Mouse (Mus musculus) MEL (cell line): ENCODE measurements around the gene Mgat5. TPM values are rescaled to one million over a fixed set of nuclear protein-coding genes. Genes with fewer than 3 reads are reported as not detected.

Experiments
- DNase-seq: peaks from one replicate; pipeline ENCODE4 v3.0.0; 2011; ENCODE audit warnings: low read depth, low spot score
- H3K27ac ChIP-seq: 2 replicates; pipeline ENCODE4 v1.5.1; 2012; ENCODE audit warnings: low read depth, mild to moderate bottlenecking, control low read depth, low read length, moderate library complexity; ENCODE audit not compliant: control insufficient read depth
- H3K27me3 ChIP-seq, 2 experiments: fragments of 150-350 bp in 1 of 2; sonication (generic) in 1 of 2; 2 replicates each; pipeline ENCODE4 v1.6.1; 2012; ENCODE audit warnings: low read length in 2 of 2, mild to moderate bottlenecking in 2 of 2, improper control_type of control experiment in 1 of 2, moderate library complexity in 1 of 2; ENCODE audit not compliant: insufficient read depth in 2 of 2, control insufficient read depth in 1 of 2
- H3K36me3 ChIP-seq, 2 experiments: 2 replicates each; pipeline ENCODE4 v1.6.1; 2012 to 2014; ENCODE audit warnings: low read length in 2 of 2, improper control_type of control experiment in 1 of 2, inconsistent platforms in 1 of 2, mild to moderate bottlenecking in 1 of 2; ENCODE audit not compliant: insufficient read depth in 2 of 2, control insufficient read depth in 1 of 2
- H3K4me1 ChIP-seq, 2 experiments: fragments of 150-350 bp in 1 of 2; sonication (generic) in 1 of 2; 2 replicates each; pipeline ENCODE4 v1.6.1; 2012; ENCODE audit warnings: low read length in 2 of 2, improper control_type of control experiment in 1 of 2, mild to moderate bottlenecking in 1 of 2; ENCODE audit not compliant: insufficient read depth in 2 of 2, control insufficient read depth in 1 of 2
- H3K4me3 ChIP-seq, 2 experiments: fragments of 150-350 bp in 1 of 2; sonication (generic) in 1 of 2; 2 replicates each; pipeline ENCODE4 v1.5.1; 2012; ENCODE audit warnings: low read depth in 2 of 2, low read length in 2 of 2, mild to moderate bottlenecking in 2 of 2, moderate library complexity in 2 of 2, control low read depth in 1 of 2, improper control_type of control experiment in 1 of 2; ENCODE audit not compliant: control insufficient read depth in 1 of 2, insufficient read depth in 1 of 2
- H3K79me2 ChIP-seq: 2 replicates; pipeline ENCODE4 v1.6.1; 2012; ENCODE audit warnings: mild to moderate bottlenecking, low read length, moderate library complexity; ENCODE audit not compliant: control insufficient read depth, poor library complexity, insufficient read depth
- H3K9ac ChIP-seq: 2 replicates; pipeline ENCODE4 v1.6.1; 2012; ENCODE audit warnings: low read depth, mild to moderate bottlenecking, control low read depth, low read length, moderate library complexity; ENCODE audit not compliant: control insufficient read depth, poor library complexity, severe bottlenecking
- H3K9me3 ChIP-seq: fragments of 150-350 bp; sonication (generic); replicated peaks from 2 replicates; pipeline ENCODE4 v1.6.1; 2012; ENCODE audit warnings: mild to moderate bottlenecking, low read length, improper control_type of control experiment, moderate library complexity; ENCODE audit not compliant: insufficient read depth
- GABPA ChIP-seq: IDR thresholded peaks from 2 replicates; pipeline ENCODE4 v1.6.1; 2012; ENCODE audit warnings: low read depth, mild to moderate bottlenecking, inconsistent platforms, low read length, improper control_type of control experiment, moderate library complexity
- HCFC1 ChIP-seq: IDR thresholded peaks from 2 replicates; pipeline ENCODE4 v1.6.1; 2012; ENCODE audit warnings: low read depth, mild to moderate bottlenecking, inconsistent platforms, low read length, improper control_type of control experiment, moderate library complexity
- KAT2A ChIP-seq: conservative IDR thresholded peaks from 2 replicates; pipeline ENCODE4 v1.6.1; 2012; ENCODE audit warnings: low read depth, low read length, improper control_type of control experiment, inconsistent platforms
- MXI1 ChIP-seq: IDR thresholded peaks from 2 replicates; pipeline ENCODE4 v1.6.1; 2011; ENCODE audit warnings: mild to moderate bottlenecking, low read depth, low read length, improper control_type of control experiment
- MYB ChIP-seq: IDR thresholded peaks from 2 replicates; pipeline ENCODE4 v1.6.1; 2011; ENCODE audit warnings: mild to moderate bottlenecking, low read depth, low read length, improper control_type of control experiment
- POLR2A ChIP-seq, 2 experiments: IDR thresholded peaks; 2 replicates each; pipeline ENCODE4 v1.6.1; 2011 to 2012; ENCODE audit warnings: low read length in 2 of 2, mild to moderate bottlenecking in 2 of 2, control low read depth in 1 of 2, improper control_type of control experiment in 1 of 2, low read depth in 1 of 2, moderate library complexity in 1 of 2; ENCODE audit not compliant: control insufficient read depth in 1 of 2, insufficient read depth in 1 of 2, poor library complexity in 1 of 2
- POLR2AphosphoS5 ChIP-seq: IDR thresholded peaks from 2 replicates; pipeline ENCODE4 v1.6.1; 2012; ENCODE audit warnings: low read depth, borderline replicate concordance, mild to moderate bottlenecking, inconsistent platforms, low read length, moderate library complexity, mixed read lengths
- RCOR1 ChIP-seq: IDR thresholded peaks from 2 replicates; pipeline ENCODE4 v1.6.1; 2012; ENCODE audit warnings: low read depth, mild to moderate bottlenecking, inconsistent platforms, low read length, improper control_type of control experiment
- SIN3A ChIP-seq: IDR thresholded peaks from 2 replicates; pipeline ENCODE4 v1.6.1; 2012; ENCODE audit warnings: low read length, improper control_type of control experiment, inconsistent platforms
- SMC3 ChIP-seq: IDR thresholded peaks from 2 replicates; pipeline ENCODE4 v1.6.1; 2011; ENCODE audit warnings: low read depth, low read length, improper control_type of control experiment
- TBP ChIP-seq: IDR thresholded peaks from 2 replicates; pipeline ENCODE4 v1.8.0; 2011; ENCODE audit warnings: low read depth, low read length, improper control_type of control experiment
- TCF12 ChIP-seq: IDR thresholded peaks from 2 replicates; pipeline ENCODE4 v1.6.1; 2014; ENCODE audit warnings: low read depth, mild to moderate bottlenecking, inconsistent platforms, low read length, improper control_type of control experiment, moderate library complexity
- ZKSCAN1 ChIP-seq: IDR thresholded peaks from 2 replicates; pipeline ENCODE4 v1.6.1; 2012; ENCODE audit warnings: low read depth, mild to moderate bottlenecking, inconsistent platforms, low read length, improper control_type of control experiment, moderate library complexity
- ZNF384 ChIP-seq: IDR thresholded peaks from 2 replicates; pipeline ENCODE4 v1.6.1; 2012; ENCODE audit warnings: low read depth, mild to moderate bottlenecking, inconsistent platforms, low read length, improper control_type of control experiment
- polyA plus RNA-seq, 2 experiments: library from polyadenylated mRNA; stranded (reverse) in 1 of 2; unstranded in 1 of 2; fragments of >175 nt in 1 of 2; fragments of >200 nt in 1 of 2; gene quantifications; 2 replicates each; pipeline versions ENCODE4 v1.2.1 to v1.2.4; 2012; ENCODE audit warnings: low replicate concordance in 2 of 2, low read depth in 1 of 2; ENCODE audit not compliant: insufficient read length in 2 of 2, insufficient read depth in 1 of 2, missing spikeins in 1 of 2
- total RNA-seq: library from RNA; depleted of rRNA; stranded (reverse); fragments of 300-350 nt; gene quantifications from 2 replicates; pipeline ENCODE4 v1.2.3, GENCODE M21; 2012

Gene Mgat5
- total and polyA plus RNA-seq, 3 experiments: 6.9 to 9.5 TPM; not detected in 1

- Histone ChIP-seq H3K4me1 (no peaks in the 10 kb centered on the region), H3K9me3 (no peaks in the 10 kb centered on the region), H3K27ac (no peak overlapping the region), H3K79me2 (no peaks in the 10 kb centered on the region)
- DNase-seq: peak; percentile 4
- no peak for TF ChIP-seq ZNF384
- TF ChIP-seq SMC3: peak; percentile 20; the same call in 1 of the 2 replicates
- TF ChIP-seq, all 39 proteins: peak for 1
- Histone ChIP-seq H3K36me3 (no peaks in the 10 kb centered on the region; a peak in 1 of 4 replicates), H3K27me3 (no peaks in the 10 kb centered on the region), H3K4me3 (no peak overlapping the region), H3K9ac (no peak overlapping the region)
Observed at GRCm38 (mm10) chr1:127441736-127442135, 236.9 kb downstream of the Mgat5 start.

DNA sequence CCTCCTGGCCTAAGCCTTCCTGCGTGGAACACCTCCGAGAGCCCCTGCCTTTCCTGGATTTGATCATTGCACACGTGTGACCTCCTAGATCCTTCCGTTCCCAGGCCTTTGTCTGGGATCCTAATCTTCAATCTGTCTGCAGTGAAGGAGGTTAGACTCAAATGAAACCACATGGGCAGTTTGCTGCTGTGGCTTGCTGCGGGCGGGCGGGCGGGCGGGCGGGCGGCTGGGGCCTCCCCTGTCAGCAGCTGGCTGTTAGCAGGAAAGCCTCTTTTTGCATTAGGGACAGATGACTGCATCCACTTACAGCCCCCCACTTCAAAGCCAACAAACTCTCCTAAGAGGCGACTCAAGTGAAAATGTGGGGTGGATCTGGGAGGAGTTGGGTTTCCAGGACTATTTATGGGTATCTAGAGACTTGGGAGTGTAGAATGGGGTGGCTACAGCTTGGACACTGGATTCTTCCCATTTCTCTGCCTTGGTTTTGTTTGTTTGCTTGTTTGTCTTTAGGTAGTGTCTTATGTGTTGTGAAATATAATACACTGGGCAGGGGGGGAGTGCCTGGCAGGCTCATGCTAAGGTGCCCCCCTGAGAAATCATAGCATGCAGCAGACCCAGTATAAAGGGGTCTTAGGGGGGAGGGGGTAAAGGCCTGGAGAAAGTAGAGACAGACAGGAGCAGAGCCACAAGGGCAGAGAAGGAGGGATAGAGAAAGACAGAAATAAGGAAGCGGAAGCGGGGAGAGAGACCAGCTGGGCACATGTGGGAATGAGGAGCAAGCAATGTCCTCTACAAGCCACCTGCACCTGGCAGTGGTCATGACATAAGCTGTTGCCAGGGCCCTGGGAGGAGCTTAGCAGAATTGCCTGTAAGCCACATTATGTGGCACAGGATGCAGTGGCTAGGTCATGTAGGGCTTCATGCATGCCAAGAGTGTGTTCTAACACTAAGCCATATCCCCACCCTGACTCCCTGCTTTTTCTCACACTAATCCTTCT is 238.4 kb downstream of the Mgat5 start:
- Histone ChIP-seq H3K27ac (no peak overlapping the region), H3K79me2 (no peaks in the 10 kb centered on the region), H3K4me1 (no peaks in the 10 kb centered on the region), H3K4me3 (no peak overlapping the region), H3K9ac (no peak overlapping the region), H3K27me3 (no peaks in the 10 kb centered on the region), H3K36me3 (no peaks in the 10 kb centered on the region; a peak in 1 of 4 replicates), H3K9me3 (no peaks in the 10 kb centered on the region)
- DNase-seq: no peak
- TF ChIP-seq TBP: no peak
- no peak for TF ChIP-seq KAT2A
- no peak for TF ChIP-seq RCOR1
- TF ChIP-seq ZKSCAN1: no peak
- no peak for TF ChIP-seq POLR2AphosphoS5
- TF ChIP-seq SMC3: no peak
- no peak for TF ChIP-seq TCF12
- no peak for TF ChIP-seq POLR2A (IDR thresholded peaks at IDR 0.05; ENCODE audit: control insufficient read depth in 1 of 2, insufficient read depth in 1 of 2, low read depth in 1 of 2, low read length in 2 of 2, poor library complexity in 1 of 2)
- no peak for TF ChIP-seq SIN3A
- TF ChIP-seq GABPA: no peak
- TF ChIP-seq MXI1: no peak
- no peak for TF ChIP-seq HCFC1
- no peak for TF ChIP-seq MYB
